Comparison of ENCODE assay signal across 8 mouse cellular contexts in the genomic region with DNA sequence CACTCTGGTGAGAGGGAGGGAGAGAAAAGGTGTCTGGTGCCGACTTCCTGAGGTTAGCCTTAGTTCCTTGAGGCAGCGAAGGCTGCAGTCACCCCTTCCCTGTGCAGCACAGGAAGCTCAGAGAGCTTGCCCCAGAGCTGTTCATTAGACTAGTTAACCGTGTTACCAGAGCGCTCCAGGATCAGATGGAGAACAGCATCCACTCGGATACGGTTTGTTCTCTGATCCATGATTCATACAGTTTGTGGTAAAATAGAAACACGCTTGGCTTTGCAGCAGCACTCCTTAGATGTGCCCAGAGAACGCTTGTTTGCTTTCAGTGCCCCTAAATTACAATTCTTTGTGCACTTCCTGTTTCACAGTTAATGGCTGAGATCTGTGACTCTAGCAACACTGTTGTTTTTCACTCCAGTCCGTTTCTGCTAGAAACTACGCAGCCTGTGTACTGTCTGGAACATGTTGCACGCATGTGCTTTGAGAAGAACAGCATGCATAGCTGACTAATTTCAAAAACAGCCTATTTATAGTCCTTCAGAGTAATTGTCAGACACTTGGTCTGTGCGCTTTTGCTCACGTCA.
A peak's percentile ranks its signal among the peaks of the same experiment; 100 is the strongest.
DNase-seq lines count a peak whose midpoint lies in the region; ATAC-seq and TF ChIP-seq lines count a peak whose summit lies in the region.

No protein-coding gene starts in this region.

- TF ChIP-seq POLR2A in cerebellum, adult 2 months (IDR thresholded peaks at IDR 0.05; ENCODE audit: borderline replicate concordance, insufficient read depth, low read length) = no peak

- no peak for TF ChIP-seq CTCF in cerebellum, adult 2 months (IDR thresholded peaks at IDR 0.05; ENCODE audit: borderline replicate concordance, insufficient read depth, low read depth, low read length)
- no peak for TF ChIP-seq CTCF in midbrain, postnatal 0 days (IDR thresholded peaks at IDR 0.05)

- peaks cover 15% of the 10 kb centered on the region for H3K4me1 ChIP-seq in cerebellum, adult 2 months (ENCODE audit: control insufficient read depth, insufficient read depth, low read length)
- peaks cover 27% of the 10 kb centered on the region for H3K4me1 ChIP-seq in lung, embryonic 16.5 days (replicated peaks; ENCODE audit: control insufficient read depth, insufficient read depth, low read length)
- H3K4me1 ChIP-seq in midbrain, postnatal 0 days (ENCODE audit: insufficient read depth, low read length) = 0 out of 2 replicates have a peak, but pooled peaks cover 2% of the 10 kb centered on the region

- no peaks in the 10 kb centered on the region for H3K36me3 ChIP-seq in lung, embryonic 16.5 days (ENCODE audit: control insufficient read depth, insufficient read depth, low read length)
- H3K36me3 ChIP-seq in macrophage (ENCODE audit: inconsistent target) = no peaks in the 10 kb centered on the region
- H3K36me3 ChIP-seq in midbrain, postnatal 0 days (ENCODE audit: insufficient read depth, low read length) = no peaks in the 10 kb centered on the region

- no peak overlapping the region; the same call in 1 of the 2 replicates for H3K9ac ChIP-seq in lung, embryonic 16.5 days (ENCODE audit: low read length)
- no peak overlapping the region for H3K9ac ChIP-seq in midbrain, postnatal 0 days (replicated peaks; ENCODE audit: low read length, poor library complexity, severe bottlenecking)

- no peak overlapping the region for H3K4me3 ChIP-seq in cerebellum, adult 2 months (replicated peaks; ENCODE audit: insufficient read depth, low read depth, low read length)
- no peak overlapping the region for H3K4me3 ChIP-seq in lung, embryonic 16.5 days (ENCODE audit: low read length)
- peak overlapping the region; percentile 3; the same call in 1 of the 2 replicates for H3K4me3 ChIP-seq in macrophage (ENCODE audit: inconsistent target)
- H3K4me3 ChIP-seq in midbrain, postnatal 0 days (ENCODE audit: low read depth, low read length) = no peak overlapping the region

- H3K4me2 ChIP-seq in lung, embryonic 16.5 days (ENCODE audit: low read depth, low read length) = 0 out of 2 replicates have a peak overlapping the region, but pooled peaks have one; percentile 6
- no peak overlapping the region for H3K4me2 ChIP-seq in midbrain, postnatal 0 days (ENCODE audit: low read depth, low read length, poor library complexity, severe bottlenecking)

- peaks cover 84% of the 10 kb centered on the region for H3K79me2 ChIP-seq in macrophage (ENCODE audit: inconsistent target)

- 0 out of 2 replicates have a peak overlapping the region, but pooled peaks have one; percentile 15 for H3K27ac ChIP-seq in cerebellum, adult 2 months (ENCODE audit: insufficient read depth, low read length)
- H3K27ac ChIP-seq in lung, embryonic 16.5 days (ENCODE audit: low read length) = peak overlapping the region; percentile 41
- peak overlapping the region; percentile 81 for H3K27ac ChIP-seq in macrophage
- no peak overlapping the region for H3K27ac ChIP-seq in midbrain, postnatal 0 days (ENCODE audit: low read depth, low read length)

- no peak for DNase-seq in cerebellum, adult 2 months
- no peak for DNase-seq in cerebellum, adult 8-10 months
- no peak for DNase-seq in lung, adult 18-20 months
- no peak for DNase-seq in midbrain, postnatal 0 days (ENCODE audit: low spot score)
- no peak for DNase-seq in gastrocnemius, postnatal 36 days

- peak; percentile 51; the same call in 1 of the 2 replicates for ATAC-seq in lung, embryonic 16.5 days (ENCODE audit: low read depth)
- ATAC-seq in hematopoietic stem cell, adult 5-6 weeks (replicated peaks in 1 of 2; ENCODE audit: insufficient read depth in 1 of 2, low FRiP score in 2 of 2, low TSS enrichment in 1 of 2, low read depth in 1 of 2, poor library complexity in 2 of 2, severe bottlenecking in 2 of 2) = peak; percentile 32 to 44
- no peak for ATAC-seq in midbrain, postnatal 0 days (ENCODE audit: low FRiP score)

- 49% methylated on average over 13 of the region's 13 CpGs for WGBS in cerebellum, adult 2 months
- 49% methylated on average over 13 of the region's 13 CpGs for WGBS in lung, embryonic 16.5 days
- 6% methylated on average over 13 of the region's 13 CpGs for WGBS in macrophage (ENCODE audit: missing documents)
- 68% methylated on average over 13 of the region's 13 CpGs for WGBS in midbrain, postnatal 0 days

- intact Hi-C loops in gastrocnemius, postnatal 36 days (cut with DNase I) = no loop called here

- H3K9me3 ChIP-seq in lung, embryonic 16.5 days (ENCODE audit: control insufficient read depth, low read length) = no peaks in the 10 kb centered on the region
- H3K9me3 ChIP-seq in midbrain, postnatal 0 days (ENCODE audit: low read length) = no peaks in the 10 kb centered on the region

- H3K27me3 ChIP-seq in cerebellum, adult 2 months (ENCODE audit: control insufficient read depth, insufficient read depth, low read length) = no peaks in the 10 kb centered on the region
- no peaks in the 10 kb centered on the region for H3K27me3 ChIP-seq in lung, embryonic 16.5 days (ENCODE audit: control insufficient read depth, insufficient read depth, low read depth, low read length)
- no peaks in the 10 kb centered on the region for H3K27me3 ChIP-seq in midbrain, postnatal 0 days (ENCODE audit: insufficient read depth, low read length)
